Mouse (Mus musculus) layer of hippocampus, postnatal 25 days (tissue): ENCODE data around the gene Tbc1d16. TPM values are rescaled to one million over a fixed set of nuclear protein-coding genes. Genes with fewer than 3 reads are reported as not detected.
A peak's percentile ranks its signal among the peaks of the same experiment; 100 is the strongest.
"Not testable (repeated sequence)": the region's sequence is repeated elsewhere in the genome, so short reads cannot be mapped to it uniquely, and the experiment has no call there.

Experiments used
- DNase-seq, 2 experiments: peaks; one replicate each; pipeline ENCODE4 v3.0.0; 2022; ENCODE audit warnings: mixed read lengths in 2 of 2, low spot score in 1 of 2; ENCODE audit errors: extremely low spot score in 1 of 2
- total RNA-seq, 2 experiments: library from RNA; stranded (reverse); gene quantifications; 2 replicates each; pipeline ENCODE4 v1.2.3; 2021

Gene Tbc1d16
- total RNA-seq, 2 experiments from 2014 or later: 53.6 to 55.9 TPM

DNA sequence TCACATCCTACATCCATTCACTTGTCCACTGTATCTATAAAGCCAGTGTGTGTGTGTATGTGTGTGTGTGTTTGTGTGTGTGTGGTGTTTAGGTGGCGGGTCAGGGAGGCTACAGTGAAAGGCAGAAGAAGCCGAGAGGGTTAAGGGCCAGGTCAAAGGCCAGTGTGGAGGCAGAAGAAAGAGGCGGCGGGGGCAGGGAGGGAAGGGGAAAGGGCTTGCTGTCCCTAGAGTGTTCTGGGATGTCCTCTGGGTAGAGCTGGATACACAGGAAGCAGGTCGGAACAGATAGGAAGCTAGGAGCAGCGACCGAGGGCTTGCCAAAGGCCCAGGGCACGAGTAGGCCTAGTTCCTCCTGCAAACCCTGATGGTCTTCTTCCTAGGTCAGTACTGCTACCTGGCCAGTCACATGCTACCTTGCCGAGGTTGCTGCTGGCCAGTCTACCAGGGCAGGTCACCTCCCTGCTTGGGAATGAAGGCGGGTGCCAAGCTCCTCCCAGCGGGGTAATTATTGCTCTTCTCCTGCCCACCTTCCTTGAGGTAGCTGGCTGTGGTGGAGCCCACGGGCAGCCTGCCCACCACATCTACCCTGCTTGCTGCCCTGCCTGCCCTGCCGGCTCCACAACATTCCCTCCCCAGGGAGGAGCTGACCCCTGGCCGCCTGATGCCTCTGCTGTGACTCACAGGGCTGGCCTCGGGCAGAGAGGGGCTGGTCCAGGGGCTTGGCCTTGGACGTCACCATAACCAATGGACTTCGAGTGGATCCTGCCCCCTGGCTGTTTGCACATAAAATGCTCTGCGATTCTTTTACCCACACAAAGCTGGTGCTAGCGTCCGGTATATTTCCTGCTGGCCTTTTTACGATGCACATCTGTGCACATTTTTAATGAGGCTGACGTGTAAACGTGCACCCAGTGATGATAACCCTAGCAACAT is 102.1 kb downstream of the Tbc1d16 start:
- peak in 1 of 2 experiments; percentile 35 for DNase-seq

- no peak for DNase-seq
Observed at GRCm38 (mm10) chr11:119124536-119124935, 103.8 kb downstream of the Tbc1d16 start.

- DNase-seq: no peak
Observed at GRCm38 (mm10) chr11:119123522-119124319, 104.6 kb downstream of the Tbc1d16 start.

DNA sequence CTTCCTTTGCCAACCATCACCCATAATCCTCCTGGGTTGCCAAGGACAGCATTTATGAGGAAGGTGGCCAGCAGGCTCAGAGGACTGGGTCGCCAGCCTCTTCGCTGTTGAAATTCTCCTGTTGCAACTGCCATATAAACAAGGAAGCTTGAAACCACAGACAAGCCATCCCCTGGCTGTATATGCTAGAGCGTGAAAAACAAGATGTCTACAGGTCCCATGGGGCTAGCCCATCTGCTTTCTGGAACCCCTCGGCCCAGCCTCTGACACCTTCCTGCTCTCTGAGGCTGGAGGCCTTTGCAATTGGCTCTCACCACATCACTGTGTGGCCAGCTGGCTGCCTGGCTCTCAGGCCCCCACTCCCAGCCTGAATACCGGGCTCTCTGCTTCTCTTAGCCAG is 105.9 kb downstream of the Tbc1d16 start:
- DNase-seq: no peak

DNA sequence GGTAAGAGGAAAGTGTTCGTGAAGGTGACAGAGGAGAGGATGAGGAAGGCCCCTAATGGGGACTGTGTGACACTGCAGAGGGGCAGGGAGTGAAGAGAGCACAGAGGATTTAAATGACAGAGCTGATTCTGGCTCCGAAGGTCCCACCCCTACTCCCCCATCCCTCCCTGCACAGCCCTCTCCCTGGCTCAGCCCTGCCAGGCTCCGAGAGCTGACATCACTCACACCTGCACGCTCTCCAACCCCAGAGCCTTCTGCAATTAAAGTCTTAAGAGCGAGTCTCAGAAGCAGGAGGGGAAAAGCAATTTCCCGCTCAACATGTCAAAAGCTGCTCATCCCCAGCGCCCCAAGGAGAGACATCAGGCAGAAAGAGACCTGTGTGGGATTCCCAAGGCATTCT is 109.4 kb downstream of the Tbc1d16 start:
- DNase-seq: no peak

GRCm38 (mm10) chr11:119117945-119118344 is 110.4 kb downstream of the Tbc1d16 start:
- DNase-seq: no peak

- no peak for DNase-seq
Observed at GRCm38 (mm10) chr11:119116992-119117391, 111.3 kb downstream of the Tbc1d16 start.

- no peak for DNase-seq
Observed at GRCm38 (mm10) chr11:119112721-119113120, 115.6 kb downstream of the Tbc1d16 start.

- DNase-seq: no peak
Observed at GRCm38 (mm10) chr11:119111345-119111744, 117.0 kb downstream of the Tbc1d16 start.

DNA sequence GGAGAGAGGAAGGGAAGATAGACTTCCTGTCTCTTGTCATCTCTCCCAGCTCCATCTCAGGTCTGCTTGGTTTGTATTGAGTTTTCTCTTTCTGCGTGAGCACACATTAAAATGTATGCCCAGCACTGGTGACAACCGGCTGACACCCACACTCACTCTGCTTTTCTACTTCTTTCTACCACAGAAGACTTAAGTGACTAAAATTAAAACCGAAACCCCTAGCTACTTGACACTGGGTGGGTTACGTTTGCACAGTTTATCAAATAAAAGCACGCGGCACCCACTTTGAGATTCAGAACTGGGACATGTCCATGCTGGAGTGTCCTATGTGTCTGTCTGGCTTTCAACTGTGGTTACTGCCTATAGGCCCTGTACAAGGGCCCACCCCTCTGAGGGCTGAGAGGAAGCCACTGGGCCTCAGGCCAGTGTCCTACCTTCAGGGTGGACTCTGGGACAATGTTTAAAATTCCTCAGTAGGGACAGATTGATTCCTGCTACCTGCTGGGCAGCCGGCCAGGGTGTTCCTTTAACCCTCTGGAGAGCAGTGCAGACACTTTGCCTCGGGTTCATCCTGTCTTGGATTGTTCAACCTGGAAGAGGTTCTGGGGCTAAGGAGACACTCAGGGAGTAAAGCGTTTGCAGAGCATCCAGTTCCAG is 118.8 kb downstream of the Tbc1d16 start:
- DNase-seq: no peak

- no peak for DNase-seq
Observed at GRCm38 (mm10) chr11:119108573-119109263, 119.6 kb downstream of the Tbc1d16 start.

- DNase-seq: no peak
Observed at GRCm38 (mm10) chr11:119106289-119106688, 122.0 kb downstream of the Tbc1d16 start.

DNA sequence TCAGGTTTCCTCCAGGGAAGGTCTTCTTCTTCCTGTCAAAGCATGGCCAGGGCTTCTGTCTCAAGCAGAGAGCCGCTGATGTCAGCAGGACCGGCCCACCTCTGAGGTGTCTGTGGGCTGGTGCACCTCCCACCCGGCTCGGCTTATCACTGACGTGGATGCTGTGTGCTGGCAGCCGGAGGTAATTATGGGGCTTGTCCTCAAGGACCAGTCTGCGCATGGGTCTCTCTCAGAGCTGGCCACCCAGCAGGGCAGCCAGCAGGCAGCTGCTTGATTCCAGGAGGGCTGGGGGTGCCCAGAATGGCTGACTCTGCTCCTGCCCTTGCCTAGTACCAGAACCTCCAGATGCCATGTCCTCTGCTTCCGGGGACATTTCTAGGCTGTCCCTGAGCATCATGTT is 122.6 kb downstream of the Tbc1d16 start:
- no peak for DNase-seq

GRCm38 (mm10) chr11:119105071-119105609 is 123.2 kb downstream of the Tbc1d16 start:
- no peak for DNase-seq

DNA sequence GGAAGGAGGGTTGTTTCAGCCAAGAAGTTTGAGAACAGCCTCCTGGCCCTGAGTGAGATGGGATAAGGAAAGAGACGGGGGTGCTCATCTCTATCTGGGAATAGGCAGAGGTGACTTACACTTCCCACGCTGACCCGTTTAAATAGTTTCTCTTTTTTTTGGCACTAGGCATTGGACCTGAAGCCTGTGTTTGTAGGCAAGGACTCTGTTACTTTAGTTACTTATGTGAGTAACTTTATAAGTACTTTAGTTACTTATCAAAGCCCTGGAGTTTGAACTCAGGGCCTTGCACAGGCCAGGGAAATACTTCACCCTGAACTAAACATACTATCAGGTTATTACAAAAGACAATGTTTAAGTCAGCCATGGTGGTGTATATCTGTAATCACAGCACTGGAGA is 124.3 kb downstream of the Tbc1d16 start:
- no peak for DNase-seq

GRCm38 (mm10) chr11:119100355-119100754 is 127.9 kb downstream of the Tbc1d16 start:
- DNase-seq: not testable (repeated sequence)

DNA sequence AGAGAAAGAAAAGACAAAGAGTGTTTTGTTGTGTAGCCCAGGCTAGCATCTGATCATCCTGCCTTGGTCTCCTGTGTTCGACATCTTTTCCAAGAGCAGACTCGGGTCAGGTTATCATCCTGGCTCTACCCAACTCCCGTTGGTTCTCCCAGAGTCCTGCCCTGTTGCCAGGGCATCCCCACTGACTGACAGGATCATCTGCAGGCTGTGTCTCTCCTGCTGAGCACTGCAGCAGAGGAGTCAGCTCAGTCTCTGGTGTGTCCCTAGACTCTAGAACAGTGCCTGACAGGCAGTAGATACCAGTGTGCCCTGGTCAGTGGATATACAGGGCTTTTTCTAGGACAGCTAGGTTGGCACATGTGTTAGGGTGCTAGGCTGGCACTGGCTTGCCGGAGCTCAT is 130.1 kb downstream of the Tbc1d16 start:
- no peak for DNase-seq

DNA sequence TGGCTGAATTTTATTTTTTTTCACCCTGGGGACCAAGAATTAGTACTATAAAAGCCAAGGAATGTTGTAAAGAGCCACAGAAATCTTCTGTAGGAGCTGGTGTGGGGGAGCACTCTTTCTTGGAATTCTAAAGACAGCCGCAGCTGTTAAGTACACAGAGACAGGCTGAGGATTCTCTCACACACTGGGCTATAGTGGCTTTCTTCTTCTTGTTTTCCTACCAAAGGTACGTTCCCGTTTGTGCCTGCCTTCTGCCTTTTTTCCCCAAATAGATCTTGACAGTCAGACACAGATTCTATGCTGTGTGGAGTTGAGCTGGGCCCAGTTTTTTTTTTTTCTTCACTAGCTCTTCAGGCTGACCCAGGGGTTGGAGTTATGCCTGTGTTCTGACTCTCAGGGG is 132.9 kb downstream of the Tbc1d16 start:
- no peak for DNase-seq

- DNase-seq: no peak
Observed at GRCm38 (mm10) chr11:119093322-119093721, 135.0 kb downstream of the Tbc1d16 start.
